Mouse (Mus musculus) mature B cell (primary cell): Measurements from ENCODE around the gene Slc25a11.

Experiments
- in situ Hi-C: fragments of 300-500 bp; cut with MboI; formaldehyde crosslinking; loops from 2 replicates; pipeline ENCODE4 v1.14.3; 2019

Gene Slc25a11

DNA sequence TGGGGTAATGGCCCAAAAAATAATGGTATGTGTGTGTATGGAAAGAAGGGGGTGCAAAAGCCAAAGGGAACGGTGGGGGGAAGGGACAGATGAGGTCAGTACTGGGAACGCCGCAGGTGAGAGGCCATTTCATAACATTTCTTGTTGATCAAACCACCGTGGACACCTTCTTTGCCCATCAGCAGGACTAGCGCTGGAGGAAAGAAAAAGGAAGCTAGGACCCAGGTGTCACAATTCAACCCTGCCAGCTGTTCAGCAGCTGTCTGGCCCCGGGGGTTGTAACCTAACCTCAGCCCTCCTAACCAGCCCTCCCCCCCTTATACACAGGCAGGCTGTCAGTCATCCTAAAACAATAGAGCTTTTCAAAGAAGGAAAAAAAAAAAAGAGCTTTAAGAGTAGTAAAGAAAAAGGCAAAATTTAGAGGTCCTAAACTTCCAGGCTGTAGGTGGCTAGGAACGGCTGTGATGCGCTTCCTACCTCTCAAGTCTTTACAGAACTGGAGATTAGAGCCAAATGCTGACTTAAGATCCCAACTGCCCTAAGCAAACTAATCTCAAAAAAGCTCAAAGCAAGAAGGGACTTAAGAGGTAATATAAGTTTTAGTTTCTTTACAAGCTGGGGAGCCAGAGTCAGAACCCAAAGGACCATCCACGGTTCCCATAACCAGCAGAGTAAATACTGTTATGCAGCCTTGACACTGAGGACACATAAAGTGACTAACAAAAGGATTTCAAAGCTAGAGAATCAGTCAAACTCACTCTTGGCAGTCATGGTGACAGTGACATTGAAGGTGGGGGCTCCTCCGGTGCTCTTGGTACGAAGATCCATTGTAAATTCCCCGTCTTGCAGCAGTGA is 5.0 kb upstream of the Slc25a11 start:
- in situ Hi-C loops = loop anchor here (25.0 kb wide), 1 partner anchor 640 kb away; the partner anchor contains the start of genes Acadvl, Dlg4 and Dvl2

DNA sequence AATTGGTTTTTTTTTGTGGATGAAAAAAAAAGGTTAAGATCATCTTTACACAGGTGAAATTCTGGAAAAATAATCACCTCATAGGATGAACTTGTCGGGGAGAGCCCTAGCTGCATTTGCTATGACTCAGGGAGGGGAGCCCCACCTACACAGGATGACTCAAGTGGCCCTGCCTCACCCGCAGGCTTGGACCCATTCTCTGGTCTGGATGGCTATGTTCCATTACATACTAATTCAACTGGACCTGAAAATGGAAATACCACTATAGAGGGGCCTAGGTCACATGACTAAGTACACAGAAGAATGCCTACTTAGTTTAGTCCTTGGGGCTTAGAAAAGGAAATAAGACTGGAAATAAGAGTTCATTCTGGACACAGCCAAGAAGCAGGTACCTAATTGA is 4.1 kb upstream of the Slc25a11 start:
- in situ Hi-C loops = loop anchor here (25.0 kb wide), 1 partner anchor 639 kb away; the partner anchor contains the start of genes Acadvl, Dlg4 and Dvl2

DNA sequence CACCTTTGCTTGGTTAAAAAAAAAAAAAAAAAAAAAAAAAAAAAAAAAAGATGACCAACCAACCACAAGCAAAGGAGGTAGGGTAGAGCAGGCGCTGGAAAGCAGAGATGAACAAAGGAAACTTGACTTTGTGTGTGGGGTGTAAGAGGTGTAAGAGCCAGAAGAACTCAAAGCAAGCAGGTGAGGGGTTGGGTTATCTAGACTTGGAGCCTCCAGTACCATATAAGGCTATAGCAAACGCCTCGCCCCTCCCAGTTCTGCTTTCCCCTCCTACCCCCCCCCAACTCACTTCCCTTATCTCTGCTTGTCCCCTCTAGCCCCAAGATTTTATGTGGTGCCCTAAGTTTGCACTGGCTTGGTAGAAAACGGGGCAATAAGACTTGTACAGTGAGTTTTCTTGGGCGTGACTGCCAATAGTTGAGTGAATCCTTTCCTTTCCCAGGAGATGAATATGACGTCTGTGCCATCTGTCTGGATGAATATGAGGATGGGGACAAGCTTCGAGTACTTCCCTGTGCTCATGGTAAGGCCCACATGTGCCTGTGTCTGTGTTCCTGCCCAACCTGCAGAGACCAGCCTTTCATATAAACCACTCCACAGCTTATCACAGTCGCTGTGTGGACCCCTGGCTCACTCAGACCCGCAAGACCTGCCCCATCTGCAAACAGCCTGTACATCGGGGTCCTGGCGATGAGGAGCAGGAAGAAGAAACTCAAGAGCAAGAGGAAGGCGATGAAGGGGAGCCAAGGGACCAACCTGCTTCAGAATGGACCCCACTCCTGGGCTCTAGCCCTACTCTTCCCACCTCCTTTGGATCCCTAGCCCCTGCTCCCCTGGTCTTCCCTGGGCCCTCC is 3.3 kb upstream of the Slc25a11 start:
- in situ Hi-C loops = loop anchor here (25.0 kb wide), 1 partner anchor 638 kb away; the partner anchor contains the start of genes Acadvl, Dlg4 and Dvl2

DNA sequence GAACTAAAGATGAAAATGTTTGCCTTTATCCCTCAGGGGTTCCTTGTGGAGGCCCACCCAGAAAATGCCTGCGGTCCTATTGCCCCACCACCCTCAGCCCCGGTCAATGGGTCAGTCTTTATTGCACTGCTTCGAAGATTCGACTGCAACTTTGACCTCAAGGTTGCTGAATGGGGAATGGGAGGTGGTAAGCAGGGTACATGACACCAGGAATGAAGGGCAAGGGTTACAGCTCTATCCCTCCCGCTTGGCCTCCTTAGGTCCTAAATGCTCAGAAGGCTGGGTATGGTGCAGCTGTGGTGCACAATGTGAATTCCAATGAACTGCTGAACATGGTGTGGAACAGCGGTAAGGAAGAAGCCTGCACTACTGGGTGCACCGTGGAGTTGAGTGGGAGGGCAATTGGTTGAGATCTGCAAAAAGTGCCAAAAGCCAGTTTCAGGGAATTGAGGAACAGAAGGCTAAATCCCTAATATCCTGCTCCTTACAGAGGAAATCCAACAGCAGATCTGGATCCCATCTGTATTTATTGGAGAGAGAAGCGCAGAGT is 2.0 kb upstream of the Slc25a11 start:
- in situ Hi-C loops = no loop called here

- in situ Hi-C loops = no loop called here
Measured at GRCm38 (mm10) chr11:70648512-70648911, 1.2 kb upstream of the Slc25a11 start.

GRCm38 (mm10) chr11:70647716-70648420 is 589 bp upstream of the Slc25a11 start:
- in situ Hi-C loops = no loop called here

- in situ Hi-C loops = no loop called here
Measured at GRCm38 (mm10) chr11:70646259-70646555, 1.1 kb downstream of the Slc25a11 start.

DNA sequence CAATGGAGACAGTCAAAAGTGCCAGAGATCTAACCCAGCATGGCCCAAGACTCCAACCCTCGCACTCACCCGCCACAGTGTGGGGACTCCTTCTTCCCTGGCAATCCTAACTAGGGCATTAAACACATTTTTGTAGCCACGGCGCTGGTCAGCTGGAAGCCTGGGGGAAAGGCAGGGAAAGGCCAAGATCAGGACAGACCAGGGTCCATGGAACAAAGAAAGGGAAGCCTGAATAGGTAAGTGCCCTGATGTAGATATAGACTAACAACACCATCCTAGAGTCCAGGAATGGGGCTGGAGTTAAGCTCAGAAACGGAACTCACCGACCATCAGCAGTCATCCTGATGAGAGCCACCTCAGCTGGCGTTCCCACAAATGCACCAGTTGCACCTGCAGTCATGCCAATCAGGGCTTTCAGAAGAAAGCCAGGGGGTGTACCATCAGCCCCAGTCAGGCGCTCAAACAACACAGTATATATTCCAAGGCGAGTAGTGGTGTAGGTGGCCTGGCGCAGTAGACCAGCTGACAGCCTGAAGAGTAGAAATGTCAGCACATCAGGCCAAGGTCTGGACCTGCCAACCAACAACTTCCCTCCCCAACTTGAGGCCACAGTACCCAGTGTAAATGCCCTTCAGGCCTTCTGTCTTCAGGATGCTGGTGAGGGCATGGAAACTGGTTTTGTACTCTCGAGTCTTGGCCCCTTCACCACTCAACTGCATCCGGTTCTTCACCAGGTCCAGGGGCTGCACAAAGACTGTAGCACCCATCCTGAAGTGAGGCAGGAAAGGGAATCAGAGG is 1.6 kb downstream of the Slc25a11 start:
- in situ Hi-C loops = no loop called here

GRCm38 (mm10) chr11:70644564-70645103 is 2.6 kb downstream of the Slc25a11 start:
- in situ Hi-C loops = no loop called here

- in situ Hi-C loops = no loop called here
Measured at GRCm38 (mm10) chr11:70643051-70643450, 4.2 kb downstream of the Slc25a11 start.

GRCm38 (mm10) chr11:70641241-70641640 is 6.0 kb downstream of the Slc25a11 start:
- in situ Hi-C loops = no loop called here

DNA sequence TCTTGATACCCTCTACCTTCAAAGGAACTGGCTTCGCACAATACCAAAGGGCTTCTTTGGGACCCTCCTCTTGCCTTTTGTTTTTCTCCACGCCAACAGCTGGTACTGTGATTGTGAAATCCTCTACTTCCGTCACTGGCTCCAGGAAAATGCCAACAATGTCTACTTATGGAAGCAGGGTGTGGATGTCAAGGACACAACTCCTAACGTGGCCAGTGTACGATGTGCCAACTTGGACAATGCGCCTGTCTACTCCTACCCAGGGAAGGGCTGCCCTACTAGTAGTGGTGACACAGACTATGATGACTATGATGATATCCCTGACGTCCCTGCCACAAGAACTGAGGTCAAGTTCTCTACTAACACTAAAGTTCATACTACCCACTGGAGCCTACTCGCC is 7.3 kb downstream of the Slc25a11 start:
- in situ Hi-C loops = no loop called here

DNA sequence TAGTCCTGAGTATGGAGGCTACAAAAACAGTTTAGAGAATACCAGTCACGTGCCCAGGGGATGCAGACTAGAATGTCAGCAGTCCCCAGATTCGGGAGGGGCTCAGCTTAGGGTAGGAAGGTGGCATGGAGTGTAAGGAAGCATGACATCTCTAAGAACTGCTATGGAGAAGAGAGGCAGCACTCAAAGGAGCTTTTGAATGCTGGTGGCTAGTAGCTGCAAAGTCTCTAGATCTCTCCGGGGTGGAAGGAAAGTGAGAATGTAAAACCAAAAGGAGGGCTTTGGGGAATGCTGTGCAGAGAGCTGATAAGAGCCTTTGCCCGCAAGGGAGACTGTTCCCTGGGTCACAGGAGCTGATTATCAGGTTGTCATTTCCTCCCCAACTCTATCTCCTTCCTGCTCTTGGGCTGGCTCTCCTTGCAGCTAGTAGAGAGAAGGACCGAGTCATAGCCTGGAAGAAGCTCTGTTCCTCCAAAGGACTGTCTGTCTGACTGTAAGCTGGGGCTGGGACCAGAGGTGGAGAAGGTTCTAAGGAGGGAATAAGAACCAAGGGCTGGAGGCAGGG is 8.5 kb downstream of the Slc25a11 start, which contains the start of gene Gp1ba:
Gene Gp1ba, plus strand, starts transcription at position 409 of the 565 bp plus-strand sequence.
- in situ Hi-C loops = no loop called here

DNA sequence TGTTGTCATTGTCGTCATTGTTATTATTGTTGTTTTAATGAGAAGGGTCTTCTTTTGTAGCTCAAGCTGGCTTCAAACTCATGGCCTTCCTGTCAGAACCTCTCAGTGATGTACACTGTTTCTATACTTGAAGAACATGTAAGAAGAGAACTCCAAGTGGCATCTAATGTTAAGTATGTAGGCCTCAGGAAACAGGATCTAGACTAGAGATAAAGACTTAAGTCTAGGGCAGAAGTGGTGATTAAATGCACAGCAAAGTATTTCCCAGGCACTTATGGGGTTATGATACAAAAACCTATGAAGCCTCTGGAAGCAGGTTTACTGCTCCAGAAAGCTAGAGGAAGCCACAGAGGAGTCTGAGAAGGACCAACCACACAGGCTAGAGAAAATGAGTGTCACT is 9.0 kb downstream of the Slc25a11 start:
- in situ Hi-C loops = no loop called here

GRCm38 (mm10) chr11:70637764-70638163 is 9.5 kb downstream of the Slc25a11 start:
- in situ Hi-C loops = no loop called here

GRCm38 (mm10) chr11:70635601-70636000 is 11.7 kb downstream of the Slc25a11 start:
- in situ Hi-C loops = no loop called here

DNA sequence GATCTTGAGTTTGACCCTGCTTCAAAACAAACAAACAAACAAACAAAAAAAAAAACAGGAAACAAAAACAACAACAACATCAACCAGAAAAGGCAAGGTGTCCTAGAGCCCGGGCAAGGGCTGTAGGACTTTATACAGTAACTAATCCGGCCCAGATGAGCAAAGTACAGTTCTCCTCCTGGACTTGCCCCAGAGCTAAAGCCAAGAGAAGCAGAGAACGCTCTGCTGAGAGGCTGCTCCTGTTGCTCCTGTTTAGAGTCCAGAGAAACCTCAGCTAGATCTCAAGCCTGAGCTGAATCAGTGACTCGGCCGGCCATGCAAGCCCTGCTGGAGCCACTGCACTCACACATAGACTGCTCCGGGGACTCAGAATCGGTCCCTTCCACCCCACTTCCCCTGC is 17.1 kb downstream of the Slc25a11 start:
- in situ Hi-C loops = loop anchor here (5.0 kb wide), 1 partner anchor 127 kb away; no protein-coding TSS in a partner anchor

DNA sequence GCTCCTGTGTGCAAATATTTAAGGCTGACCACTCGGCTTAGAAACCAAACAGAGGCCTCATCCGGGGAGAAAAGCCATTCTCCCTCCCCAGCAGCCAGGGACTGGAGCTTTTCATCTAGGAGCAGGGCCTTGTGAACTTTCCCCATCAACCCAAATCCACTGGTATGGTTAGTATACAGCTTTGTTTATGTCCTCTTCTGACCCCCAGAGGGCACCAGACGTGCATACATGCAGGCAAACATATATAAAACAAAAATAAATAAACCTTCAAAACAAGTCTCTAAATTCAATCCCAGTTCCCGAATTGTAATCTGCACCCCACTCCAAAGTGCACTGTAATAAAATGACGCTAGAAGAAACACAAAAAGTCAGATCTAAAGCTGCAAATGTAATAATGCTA is 17.7 kb downstream of the Slc25a11 start:
- in situ Hi-C loops = no loop called here

DNA sequence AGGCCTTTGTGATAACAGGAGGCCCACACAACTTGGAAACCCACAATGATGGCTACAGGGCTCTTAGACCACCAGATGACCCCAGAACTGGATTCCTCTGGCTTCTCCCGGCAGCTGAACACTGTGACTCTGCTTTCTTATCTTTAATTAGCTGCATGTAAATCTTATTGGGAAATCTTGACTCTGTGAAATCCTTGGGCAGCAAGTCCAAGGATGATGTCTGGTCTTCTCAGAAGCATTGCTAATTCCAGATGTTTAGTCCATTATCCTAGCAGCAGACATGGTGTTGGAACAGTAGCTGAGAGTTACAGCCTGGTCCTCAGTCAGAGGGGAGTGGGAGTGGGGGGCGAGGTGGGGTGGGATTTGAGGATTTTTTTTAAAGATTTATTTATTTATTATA is 18.8 kb downstream of the Slc25a11 start:
- in situ Hi-C loops = no loop called here

GRCm38 (mm10) chr11:70626877-70627276 is 20.4 kb downstream of the Slc25a11 start:
- in situ Hi-C loops = no loop called here
